Mouse (Mus musculus): Measurements from ENCODE around the gene Gpx8.

- no peak for TF ChIP-seq CTCF (IDR thresholded peaks at IDR 0.05; ENCODE audit: insufficient read depth, low read depth, low read length)
- TF ChIP-seq POLR2A (IDR thresholded peaks at IDR 0.05; ENCODE audit: insufficient read depth, low read depth, low read length), result no peak
These were observed 44.3 kb upstream of the Gpx8 start for GRCm38 (mm10) chr13:113090489-113090888.

Data from olfactory bulb, adult 2 months (tissue).